Mouse (Mus musculus) MEL (cell line): ENCODE results near the gene Pld4. TPM values are rescaled to one million over a fixed set of nuclear protein-coding genes. Genes with fewer than 3 reads are reported as not detected.

Experiments used
- DNase-seq: peaks from one replicate; pipeline ENCODE4 v3.0.0; 2011; ENCODE audit warnings: low read depth, low spot score
- H3K27ac ChIP-seq: 2 replicates; pipeline ENCODE4 v1.5.1; 2012; ENCODE audit warnings: low read depth, mild to moderate bottlenecking, control low read depth, low read length, moderate library complexity; ENCODE audit not compliant: control insufficient read depth
- H3K27me3 ChIP-seq, 2 experiments: fragments of 150-350 bp in 1 of 2; sonication (generic) in 1 of 2; 2 replicates each; pipeline ENCODE4 v1.6.1; 2012; ENCODE audit warnings: low read length in 2 of 2, mild to moderate bottlenecking in 2 of 2, improper control_type of control experiment in 1 of 2, moderate library complexity in 1 of 2; ENCODE audit not compliant: insufficient read depth in 2 of 2, control insufficient read depth in 1 of 2
- H3K36me3 ChIP-seq, 2 experiments: 2 replicates each; pipeline ENCODE4 v1.6.1; 2012 to 2014; ENCODE audit warnings: low read length in 2 of 2, improper control_type of control experiment in 1 of 2, inconsistent platforms in 1 of 2, mild to moderate bottlenecking in 1 of 2; ENCODE audit not compliant: insufficient read depth in 2 of 2, control insufficient read depth in 1 of 2
- H3K4me1 ChIP-seq, 2 experiments: fragments of 150-350 bp in 1 of 2; sonication (generic) in 1 of 2; 2 replicates each; pipeline ENCODE4 v1.6.1; 2012; ENCODE audit warnings: low read length in 2 of 2, improper control_type of control experiment in 1 of 2, mild to moderate bottlenecking in 1 of 2; ENCODE audit not compliant: insufficient read depth in 2 of 2, control insufficient read depth in 1 of 2
- H3K4me3 ChIP-seq, 2 experiments: fragments of 150-350 bp in 1 of 2; sonication (generic) in 1 of 2; 2 replicates each; pipeline ENCODE4 v1.5.1; 2012; ENCODE audit warnings: low read depth in 2 of 2, low read length in 2 of 2, mild to moderate bottlenecking in 2 of 2, moderate library complexity in 2 of 2, control low read depth in 1 of 2, improper control_type of control experiment in 1 of 2; ENCODE audit not compliant: control insufficient read depth in 1 of 2, insufficient read depth in 1 of 2
- H3K79me2 ChIP-seq: 2 replicates; pipeline ENCODE4 v1.6.1; 2012; ENCODE audit warnings: mild to moderate bottlenecking, low read length, moderate library complexity; ENCODE audit not compliant: control insufficient read depth, poor library complexity, insufficient read depth
- H3K9ac ChIP-seq: 2 replicates; pipeline ENCODE4 v1.6.1; 2012; ENCODE audit warnings: low read depth, mild to moderate bottlenecking, control low read depth, low read length, moderate library complexity; ENCODE audit not compliant: control insufficient read depth, poor library complexity, severe bottlenecking
- H3K9me3 ChIP-seq: fragments of 150-350 bp; sonication (generic); replicated peaks from 2 replicates; pipeline ENCODE4 v1.6.1; 2012; ENCODE audit warnings: mild to moderate bottlenecking, low read length, improper control_type of control experiment, moderate library complexity; ENCODE audit not compliant: insufficient read depth
- BHLHE40 ChIP-seq: IDR thresholded peaks from 2 replicates; pipeline ENCODE4 v1.6.1; 2012; ENCODE audit warnings: low read depth, mild to moderate bottlenecking, inconsistent platforms, low read length, improper control_type of control experiment, borderline replicate concordance
- CHD1 ChIP-seq: IDR thresholded peaks from 2 replicates; pipeline ENCODE4 v1.6.1; 2012; ENCODE audit warnings: low read depth, mild to moderate bottlenecking, inconsistent platforms, low read length, improper control_type of control experiment
- CHD2 ChIP-seq: IDR thresholded peaks from 2 replicates; pipeline ENCODE4 v1.6.1; 2011; ENCODE audit warnings: low read length, improper control_type of control experiment
- CTCF ChIP-seq, 3 experiments: IDR thresholded peaks in 2 of 3; conservative IDR thresholded peaks in 1 of 3; 2 replicates each; pipeline ENCODE4 v1.5.1; 2011 to 2012; ENCODE audit warnings: low read length in 3 of 3, low read depth in 2 of 3, mild to moderate bottlenecking in 2 of 3, improper control_type of control experiment in 1 of 3, inconsistent platforms in 1 of 3, mixed read lengths in 1 of 3, moderate library complexity in 1 of 3; ENCODE audit not compliant: control insufficient read depth in 1 of 3, insufficient read depth in 1 of 3, poor library complexity in 1 of 3, severe bottlenecking in 1 of 3
- E2F4 ChIP-seq: IDR thresholded peaks from 2 replicates; pipeline ENCODE4 v1.6.1; 2011; ENCODE audit warnings: low read depth, low read length, improper control_type of control experiment, borderline replicate concordance
- ELF1 ChIP-seq: IDR thresholded peaks from 2 replicates; pipeline ENCODE4 v1.6.1; 2014; ENCODE audit warnings: low read depth, mild to moderate bottlenecking, inconsistent platforms, low read length, improper control_type of control experiment, moderate library complexity
- ETS1 ChIP-seq: IDR thresholded peaks from 2 replicates; pipeline ENCODE4 v1.6.1; 2012; ENCODE audit warnings: low read depth, mild to moderate bottlenecking, inconsistent platforms, low read length, improper control_type of control experiment, moderate library complexity
- HCFC1 ChIP-seq: IDR thresholded peaks from 2 replicates; pipeline ENCODE4 v1.6.1; 2012; ENCODE audit warnings: low read depth, mild to moderate bottlenecking, inconsistent platforms, low read length, improper control_type of control experiment, moderate library complexity
- JUND ChIP-seq: IDR thresholded peaks from 2 replicates; pipeline ENCODE4 v1.6.1; 2011; ENCODE audit warnings: low read depth, mild to moderate bottlenecking, improper control_type of control experiment, low read length
- KAT2A ChIP-seq: conservative IDR thresholded peaks from 2 replicates; pipeline ENCODE4 v1.6.1; 2012; ENCODE audit warnings: low read depth, low read length, improper control_type of control experiment, inconsistent platforms
- MAZ ChIP-seq: IDR thresholded peaks from 2 replicates; pipeline ENCODE4 v1.6.1; 2012; ENCODE audit warnings: low read depth, mild to moderate bottlenecking, inconsistent platforms, low read length, improper control_type of control experiment
- MEF2A ChIP-seq: IDR thresholded peaks from 2 replicates; pipeline ENCODE4 v1.6.1; 2014; ENCODE audit warnings: low read depth, mild to moderate bottlenecking, inconsistent platforms, low read length, improper control_type of control experiment; ENCODE audit not compliant: poor library complexity, insufficient replicate concordance, severe bottlenecking; ENCODE audit errors: extremely low read depth
- MXI1 ChIP-seq: IDR thresholded peaks from 2 replicates; pipeline ENCODE4 v1.6.1; 2011; ENCODE audit warnings: mild to moderate bottlenecking, low read depth, low read length, improper control_type of control experiment
- MYC ChIP-seq: IDR thresholded peaks from 2 replicates; pipeline ENCODE4 v1.6.1; 2011; ENCODE audit warnings: low read depth, mild to moderate bottlenecking, low read length, improper control_type of control experiment, moderate library complexity
- NRF1 ChIP-seq: IDR thresholded peaks from 2 replicates; pipeline ENCODE4 v1.6.1; 2014; ENCODE audit warnings: low read depth, mild to moderate bottlenecking, inconsistent platforms, low read length, improper control_type of control experiment, moderate library complexity; ENCODE audit not compliant: poor library complexity, insufficient read depth, severe bottlenecking
- POLR2A ChIP-seq, 2 experiments: IDR thresholded peaks; 2 replicates each; pipeline ENCODE4 v1.6.1; 2011 to 2012; ENCODE audit warnings: low read length in 2 of 2, mild to moderate bottlenecking in 2 of 2, control low read depth in 1 of 2, improper control_type of control experiment in 1 of 2, low read depth in 1 of 2, moderate library complexity in 1 of 2; ENCODE audit not compliant: control insufficient read depth in 1 of 2, insufficient read depth in 1 of 2, poor library complexity in 1 of 2
- POLR2AphosphoS5 ChIP-seq: IDR thresholded peaks from 2 replicates; pipeline ENCODE4 v1.6.1; 2012; ENCODE audit warnings: low read depth, borderline replicate concordance, mild to moderate bottlenecking, inconsistent platforms, low read length, moderate library complexity, mixed read lengths
- RCOR1 ChIP-seq: IDR thresholded peaks from 2 replicates; pipeline ENCODE4 v1.6.1; 2012; ENCODE audit warnings: low read depth, mild to moderate bottlenecking, inconsistent platforms, low read length, improper control_type of control experiment
- SIN3A ChIP-seq: IDR thresholded peaks from 2 replicates; pipeline ENCODE4 v1.6.1; 2012; ENCODE audit warnings: low read length, improper control_type of control experiment, inconsistent platforms
- TAL1 ChIP-seq: IDR thresholded peaks from 2 replicates; pipeline ENCODE4 v1.6.1; 2012; ENCODE audit warnings: mild to moderate bottlenecking, inconsistent platforms, low read length, moderate library complexity, mixed read lengths
- TBP ChIP-seq: IDR thresholded peaks from 2 replicates; pipeline ENCODE4 v1.8.0; 2011; ENCODE audit warnings: low read depth, low read length, improper control_type of control experiment
- UBTF ChIP-seq: IDR thresholded peaks from 2 replicates; pipeline ENCODE4 v1.6.1; 2012; ENCODE audit warnings: low read depth, mild to moderate bottlenecking, inconsistent platforms, low read length, improper control_type of control experiment, moderate library complexity, borderline replicate concordance; ENCODE audit not compliant: insufficient read depth
- USF1 ChIP-seq: IDR thresholded peaks from 2 replicates; pipeline ENCODE4 v1.6.1; 2014; ENCODE audit warnings: low read depth, mild to moderate bottlenecking, inconsistent platforms, low read length, improper control_type of control experiment, moderate library complexity
- USF2 ChIP-seq, 2 experiments: IDR thresholded peaks; 2 replicates each; pipeline ENCODE4 v1.6.1; 2011 to 2012; ENCODE audit warnings: improper control_type of control experiment in 2 of 2, low read length in 2 of 2, borderline replicate concordance in 1 of 2, inconsistent platforms in 1 of 2, low read depth in 1 of 2, mild to moderate bottlenecking in 1 of 2; ENCODE audit not compliant: insufficient read depth in 1 of 2
- ZKSCAN1 ChIP-seq: IDR thresholded peaks from 2 replicates; pipeline ENCODE4 v1.6.1; 2012; ENCODE audit warnings: low read depth, mild to moderate bottlenecking, inconsistent platforms, low read length, improper control_type of control experiment, moderate library complexity
- ZMIZ1 ChIP-seq: IDR thresholded peaks from 2 replicates; pipeline ENCODE4 v1.6.1; 2012; ENCODE audit warnings: low read depth, mild to moderate bottlenecking, inconsistent platforms, low read length, improper control_type of control experiment, moderate library complexity
- polyA plus RNA-seq, 2 experiments: library from polyadenylated mRNA; stranded (reverse) in 1 of 2; unstranded in 1 of 2; fragments of >175 nt in 1 of 2; fragments of >200 nt in 1 of 2; gene quantifications; 2 replicates each; pipeline versions ENCODE4 v1.2.1 to v1.2.4; 2012; ENCODE audit warnings: low replicate concordance in 2 of 2, low read depth in 1 of 2; ENCODE audit not compliant: insufficient read length in 2 of 2, insufficient read depth in 1 of 2, missing spikeins in 1 of 2
- total RNA-seq: library from RNA; depleted of rRNA; stranded (reverse); fragments of 300-350 nt; gene quantifications from 2 replicates; pipeline ENCODE4 v1.2.3, GENCODE M21; 2012

The Pld4 gene
- total and polyA plus RNA-seq, 3 experiments: 9.7 to 16.4 TPM; not detected in 1

DNA sequence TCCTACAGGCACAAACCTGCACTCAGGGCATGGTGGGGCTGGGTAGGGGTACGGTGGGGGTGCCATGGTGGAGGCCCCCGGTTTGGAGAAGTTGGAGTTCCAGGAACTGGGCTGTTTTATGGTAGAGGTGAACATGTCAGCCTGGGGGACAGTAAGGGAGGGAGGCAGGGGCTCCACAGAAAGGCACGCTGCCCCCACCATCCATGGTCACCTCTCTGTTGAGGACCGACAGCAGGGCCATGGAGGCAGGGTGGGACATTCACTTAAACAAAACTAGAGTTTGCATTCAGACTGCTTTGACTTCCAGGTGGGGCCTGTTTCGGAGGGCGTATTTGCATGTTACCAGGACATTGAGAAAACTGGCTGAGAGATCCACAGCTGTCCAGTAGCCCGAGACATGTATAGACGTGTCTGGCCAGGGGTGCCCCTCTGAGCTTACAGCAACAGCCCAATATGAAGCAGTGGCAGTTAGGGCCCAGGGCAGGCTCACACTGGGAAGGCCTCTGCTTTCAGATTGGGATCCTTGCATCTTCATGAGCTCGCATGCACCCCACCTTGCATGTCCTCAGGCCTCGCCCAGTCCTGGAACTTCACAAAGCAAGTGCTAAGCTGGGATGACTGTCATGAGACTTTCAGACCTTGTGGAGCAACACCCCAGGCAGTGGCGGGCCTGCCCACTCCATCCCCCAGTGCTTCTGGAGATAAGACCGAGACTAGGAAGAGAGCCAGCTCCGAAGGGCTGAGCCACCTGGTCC lies 33.3 kb downstream of the Pld4 start (continued):
- TF ChIP-seq ELF1 (peak; percentile 74), NRF1 (0 out of 2 replicates have a peak, but pooled peaks have one; percentile 19), POLR2A (IDR thresholded peaks at IDR 0.05; ENCODE audit: control insufficient read depth in 1 of 2, insufficient read depth in 1 of 2, low read depth in 1 of 2, low read length in 2 of 2, poor library complexity in 1 of 2) (no peak; a peak in 1 of 4 replicates), MEF2A (no peak), USF1 (peak; percentile 47; the same call in 1 of the 2 replicates), ETS1 (peak; percentile 91), UBTF (no peak), TAL1 (peak; percentile 63), MXI1 (peak; percentile 91), TBP (peak; percentile 88), ZMIZ1 (peak; percentile 64; the same call in 1 of the 2 replicates), POLR2AphosphoS5 (no peak), USF2 (IDR thresholded peaks at IDR 0.05; ENCODE audit: borderline replicate concordance in 1 of 2, insufficient read depth in 1 of 2, low read depth in 1 of 2, low read length in 2 of 2) (no peak)

GRCm38 (mm10) chr12:112794356-112794816 lies 33.9 kb downstream of the Pld4 start:
- H3K9ac ChIP-seq: peak overlapping the region; percentile 58
- no peaks in the 10 kb centered on the region for H3K27me3 ChIP-seq
- TF ChIP-seq KAT2A (no peak), JUND (peak; percentile 45; the same call in 1 of the 2 replicates), CTCF (IDR thresholded peaks at IDR 0.05 in 2 of 3, conservative IDR thresholded peaks at IDR 0.05 in 1 of 3; ENCODE audit: control insufficient read depth in 1 of 3, insufficient read depth in 1 of 3, low read depth in 2 of 3, low read length in 3 of 3, poor library complexity in 1 of 3, severe bottlenecking in 1 of 3) (no peak), E2F4 (no peak), BHLHE40 (peak; percentile 9), UBTF (no peak), HCFC1 (no peak; the same call in 1 of the 2 replicates), RCOR1 (no peak), ETS1 (no peak), MAZ (0 out of 2 replicates have a peak, but pooled peaks have one; percentile 43), TBP (0 out of 2 replicates have a peak, but pooled peaks have one; percentile 27), MXI1 (no peak), POLR2A (IDR thresholded peaks at IDR 0.05; ENCODE audit: control insufficient read depth in 1 of 2, insufficient read depth in 1 of 2, low read depth in 1 of 2, low read length in 2 of 2, poor library complexity in 1 of 2) (0 out of 4 replicates have a peak, but pooled peaks of 1 of the 2 experiments have one; percentile 40), SIN3A (peak; percentile 33; the same call in 1 of the 2 replicates), CHD2 (peak; percentile 77; the same call in 1 of the 2 replicates), USF1 (no peak), CHD1 (peak; percentile 76; the same call in 1 of the 2 replicates), ZKSCAN1 (peak; percentile 17; the same call in 1 of the 2 replicates), MYC (no peak; the same call in none of the 2 replicates)
- no peaks in the 10 kb centered on the region for H3K9me3 ChIP-seq
- H3K4me1 ChIP-seq: peaks cover 22 to 58% of the 10 kb centered on the region in 2 experiments
- peak overlapping the region; percentile 70 for H3K27ac ChIP-seq
- H3K4me3 ChIP-seq: peak overlapping the region; percentile 44 to 46
- no peaks in the 10 kb centered on the region; the same call in 1 of the 2 replicates for H3K79me2 ChIP-seq
- no peak for DNase-seq
- peaks cover 0 to 34% of the 10 kb centered on the region in 2 experiments; a peak in 2 of 4 replicates for H3K36me3 ChIP-seq
